Mouse (Mus musculus) CH12.LX (cell line): ENCODE measurements at regions not wholly inside any gene's neighbourhood (a gene's known extent, or its start where the extent isn't known, plus 50 kb on each side); places are given as distances from the start of the nearest gene placed in this dataset.

Source experiments
- DNase-seq: peaks from one replicate; pipeline ENCODE4 v3.0.0-alpha.2; 2013; ENCODE audit errors: extremely low read depth
- H3K27ac ChIP-seq: 2 replicates; pipeline ENCODE4 v1.5.1; 2012; ENCODE audit warnings: low read depth, mild to moderate bottlenecking, control low read depth, moderate library complexity; ENCODE audit not compliant: insufficient read depth
- H3K27me3 ChIP-seq: replicated peaks from 2 replicates; pipeline ENCODE3; 2012; ENCODE audit warnings: inconsistent platforms
- H3K36me3 ChIP-seq, 2 experiments: replicated peaks in 1 of 2; 2 replicates each; pipeline versions ENCODE3 to v1.6.1; 2012; ENCODE audit warnings: inconsistent platforms in 1 of 2, low read length in 1 of 2, mild to moderate bottlenecking in 1 of 2, mixed read lengths in 1 of 2, moderate library complexity in 1 of 2; ENCODE audit not compliant: control insufficient read depth in 1 of 2, insufficient read depth in 1 of 2
- H3K4me1 ChIP-seq, 2 experiments: 2 replicates each; pipeline ENCODE4 v1.6.1; 2012; ENCODE audit warnings: inconsistent platforms in 1 of 2, moderate library complexity in 1 of 2; ENCODE audit not compliant: insufficient read depth in 2 of 2, control insufficient read depth in 1 of 2
- H3K4me2 ChIP-seq: 2 replicates; pipeline ENCODE4 v1.6.1; 2012; ENCODE audit warnings: low read depth, mild to moderate bottlenecking, control low read depth; ENCODE audit not compliant: poor library complexity, insufficient read depth, severe bottlenecking
- H3K4me3 ChIP-seq, 3 experiments: fragments of 150-350 bp in 1 of 3; sonication (generic) in 1 of 3; replicated peaks in 1 of 3; 2 replicates each; pipeline versions ENCODE3 to v1.5.1; 2011 to 2012; ENCODE audit warnings: low read depth in 2 of 3, low read length in 2 of 3, mild to moderate bottlenecking in 2 of 3, moderate library complexity in 2 of 3, control low read depth in 1 of 3, improper control_type of control experiment in 1 of 3, inconsistent platforms in 1 of 3, mixed read lengths in 1 of 3; ENCODE audit not compliant: poor library complexity in 1 of 3
- H3K79me2 ChIP-seq: replicated peaks from 2 replicates; pipeline ENCODE4 v1.6.1; 2012; ENCODE audit warnings: mild to moderate bottlenecking, moderate library complexity; ENCODE audit not compliant: control insufficient read depth, poor library complexity, insufficient read depth, severe bottlenecking; ENCODE audit errors: extremely low read depth
- H3K9ac ChIP-seq: 2 replicates; pipeline ENCODE4 v1.6.1; 2012; ENCODE audit warnings: low read depth, mild to moderate bottlenecking, control low read depth, moderate library complexity; ENCODE audit not compliant: insufficient read depth
- H3K9me3 ChIP-seq: replicated peaks from 2 replicates; pipeline ENCODE3; 2012; ENCODE audit warnings: low read length, inconsistent platforms, mixed read lengths
- BHLHE40 ChIP-seq: IDR thresholded peaks from 2 replicates; pipeline ENCODE4 v1.6.1; 2011; ENCODE audit warnings: mild to moderate bottlenecking, low read depth, low read length, improper control_type of control experiment
- CHD2 ChIP-seq: IDR thresholded peaks from 2 replicates; pipeline ENCODE4 v1.6.1; 2011; ENCODE audit warnings: low read length, improper control_type of control experiment
- CTCF ChIP-seq, 2 experiments: IDR thresholded peaks in 1 of 2; conservative IDR thresholded peaks in 1 of 2; 2 replicates each; pipeline ENCODE4 v1.5.1; 2011 to 2012; ENCODE audit warnings: low read depth in 2 of 2, low read length in 2 of 2, improper control_type of control experiment in 1 of 2, inconsistent platforms in 1 of 2, mild to moderate bottlenecking in 1 of 2, moderate library complexity in 1 of 2
- ELF1 ChIP-seq: IDR thresholded peaks from 2 replicates; pipeline ENCODE4 v1.6.1; 2014; ENCODE audit warnings: low read depth, mild to moderate bottlenecking, inconsistent platforms, low read length, improper control_type of control experiment
- EP300 ChIP-seq: IDR thresholded peaks from 2 replicates; pipeline ENCODE4 v1.6.1; 2011; ENCODE audit warnings: low read length, improper control_type of control experiment
- IRF4 ChIP-seq: IDR thresholded peaks from 2 replicates; pipeline ENCODE4 v1.6.1; 2014; ENCODE audit warnings: low read depth, mild to moderate bottlenecking, inconsistent platforms, low read length, improper control_type of control experiment
- JUN ChIP-seq: IDR thresholded peaks from 2 replicates; pipeline ENCODE4 v1.6.1; 2011; ENCODE audit warnings: low read depth, mild to moderate bottlenecking, low read length, improper control_type of control experiment, moderate library complexity; ENCODE audit not compliant: insufficient read depth
- JUND ChIP-seq: conservative IDR thresholded peaks from 2 replicates; pipeline ENCODE4 v1.6.1; 2011; ENCODE audit warnings: low read depth, low read length, improper control_type of control experiment
- KAT2A ChIP-seq: IDR thresholded peaks from 2 replicates; pipeline ENCODE4 v1.6.1; 2012; ENCODE audit warnings: low read length, improper control_type of control experiment, inconsistent platforms; ENCODE audit not compliant: insufficient replicate concordance
- MAX ChIP-seq: IDR thresholded peaks from 2 replicates; pipeline ENCODE4 v1.6.1; 2011; ENCODE audit warnings: low read length, improper control_type of control experiment
- MEF2A ChIP-seq: IDR thresholded peaks from 2 replicates; pipeline ENCODE4 v1.6.1; 2014; ENCODE audit warnings: low read depth, mild to moderate bottlenecking, inconsistent platforms, low read length, improper control_type of control experiment, borderline replicate concordance
- MXI1 ChIP-seq: IDR thresholded peaks from 2 replicates; pipeline ENCODE4 v1.6.1; 2011; ENCODE audit warnings: mild to moderate bottlenecking, low read depth, low read length, improper control_type of control experiment
- MYC ChIP-seq: IDR thresholded peaks from 2 replicates; pipeline ENCODE4 v1.6.1; 2011; ENCODE audit warnings: low read depth, mild to moderate bottlenecking, improper control_type of control experiment, low read length
- NELFE ChIP-seq: IDR thresholded peaks from 2 replicates; pipeline ENCODE4 v1.6.1; 2011; ENCODE audit warnings: low read depth, low read length, improper control_type of control experiment
- NRF1 ChIP-seq: IDR thresholded peaks from 2 replicates; pipeline ENCODE4 v1.6.1; 2014; ENCODE audit warnings: low read depth, mild to moderate bottlenecking, inconsistent platforms, low read length, improper control_type of control experiment, moderate library complexity
- POLR2AphosphoS2 ChIP-seq: IDR thresholded peaks from 2 replicates; pipeline ENCODE4 v1.6.1; 2011; ENCODE audit warnings: low read depth, low read length, improper control_type of control experiment
- RAD21 ChIP-seq: IDR thresholded peaks from 2 replicates; pipeline ENCODE4 v1.6.1; 2011; ENCODE audit warnings: low read depth, mild to moderate bottlenecking, low read length, improper control_type of control experiment, moderate library complexity
- SMC3 ChIP-seq: IDR thresholded peaks from 2 replicates; pipeline ENCODE4 v1.6.1; 2011; ENCODE audit warnings: low read depth, low read length, improper control_type of control experiment
- UBTF ChIP-seq: IDR thresholded peaks from 2 replicates; pipeline ENCODE4 v1.6.1; 2012; ENCODE audit warnings: low read depth, mild to moderate bottlenecking, inconsistent platforms, low read length, improper control_type of control experiment, moderate library complexity
- USF1 ChIP-seq: IDR thresholded peaks from 2 replicates; pipeline ENCODE4 v1.6.1; 2014; ENCODE audit warnings: low read depth, mild to moderate bottlenecking, inconsistent platforms, low read length, improper control_type of control experiment
- USF2 ChIP-seq: conservative IDR thresholded peaks from 2 replicates; pipeline ENCODE4 v1.6.1; 2011; ENCODE audit warnings: low read depth, low read length, improper control_type of control experiment
- ZC3H11A ChIP-seq: IDR thresholded peaks from 2 replicates; pipeline ENCODE4 v1.6.1; 2012; ENCODE audit warnings: low read depth, mild to moderate bottlenecking, inconsistent platforms, low read length, improper control_type of control experiment
- ZKSCAN1 ChIP-seq: IDR thresholded peaks from 2 replicates; pipeline ENCODE4 v1.6.1; 2012; ENCODE audit warnings: low read depth, inconsistent platforms, low read length, improper control_type of control experiment, borderline replicate concordance
- ZMIZ1 ChIP-seq: IDR thresholded peaks from 2 replicates; pipeline ENCODE4 v1.6.1; 2012; ENCODE audit warnings: low read depth, mild to moderate bottlenecking, inconsistent platforms, low read length, improper control_type of control experiment
- dilution Hi-C: fragments of 300-500 bp; cut with MboI; formaldehyde crosslinking; loops from 2 replicates; pipeline ENCODE4 v1.14.3; 2020; ENCODE audit warnings: low sequenced_read_pairs; ENCODE audit not compliant: extremely low pct_unique_long_range_greater_than_20kb, extremely low pct_ligation_motif_present
- in situ Hi-C: fragments of 300-500 bp; cut with MboI; formaldehyde crosslinking; loops from 3 replicates; pipeline ENCODE4 v1.14.3; 2019; ENCODE audit warnings: low sequenced_read_pairs, low pct_ligation_motif_present, low pct_unique_long_range_greater_than_20kb, mixed read lengths

- dilution Hi-C loops: no loop called here
Measured at GRCm38 (mm10) chr9:61859438-61859837, 54.9 kb downstream of the Rplp1 start.

GRCm38 (mm10) chr9:61857817-61858216 is 56.5 kb downstream of the Rplp1 start:
- H3K9me3 ChIP-seq: no peaks in the 10 kb centered on the region
- no peak overlapping the region for H3K4me3 ChIP-seq
- no peaks in the 10 kb centered on the region for H3K79me2 ChIP-seq
- peaks cover 0 to 7% of the 10 kb centered on the region in 2 experiments; a peak in 1 of 4 replicates for H3K4me1 ChIP-seq
- TF ChIP-seq JUN: no peak
- no peak for TF ChIP-seq ZMIZ1
- TF ChIP-seq ZKSCAN1: no peak
- TF ChIP-seq IRF4: no peak
- no peak for TF ChIP-seq MAX
- TF ChIP-seq MYC: no peak
- no peak for TF ChIP-seq POLR2AphosphoS2
- TF ChIP-seq USF1: no peak
- no peak for TF ChIP-seq RAD21
- no peak for TF ChIP-seq NRF1
- TF ChIP-seq ELF1: no peak
- TF ChIP-seq SMC3: no peak
- TF ChIP-seq MXI1: no peak
- TF ChIP-seq MEF2A: no peak
- no peak for TF ChIP-seq JUND
- no peak for TF ChIP-seq KAT2A
- no peak for TF ChIP-seq EP300
- no peak for TF ChIP-seq CHD2
- DNase-seq: no peak
- H3K9ac ChIP-seq: no peak overlapping the region
- no peaks in the 10 kb centered on the region for H3K36me3 ChIP-seq
- H3K27me3 ChIP-seq: peaks cover 2% of the 10 kb centered on the region
- H3K27ac ChIP-seq: no peak overlapping the region
- no peak overlapping the region for H3K4me2 ChIP-seq
- in situ Hi-C loops (loop anchor here (25.0 kb wide), 1 partner anchor 821 kb away; no protein-coding TSS in a partner anchor), dilution Hi-C loops (no loop called here)

More at GRCm38 (mm10) chr9:61859438-61859837, 54.9 kb downstream of the Rplp1 start:
- Histone ChIP-seq H3K27ac (no peak overlapping the region), H3K9ac (no peak overlapping the region), H3K4me2 (no peak overlapping the region), H3K27me3 (peaks cover 2% of the 10 kb centered on the region), H3K79me2 (no peaks in the 10 kb centered on the region)
- TF ChIP-seq UBTF: no peak
- no peak for TF ChIP-seq USF2
- no peak for TF ChIP-seq NELFE
- no peak for TF ChIP-seq BHLHE40
- no peak for TF ChIP-seq CHD2
- no peak for TF ChIP-seq ZC3H11A
- TF ChIP-seq MAX: no peak
- no peak for TF ChIP-seq MYC
- TF ChIP-seq IRF4: no peak
- TF ChIP-seq CTCF (conservative IDR thresholded peaks at IDR 0.05 in 1 of 2, IDR thresholded peaks at IDR 0.05 in 1 of 2; ENCODE audit: low read depth in 2 of 2, low read length in 2 of 2): no peak
- no peak for TF ChIP-seq POLR2AphosphoS2
- TF ChIP-seq, all 38 proteins: peak for 0
- H3K36me3 ChIP-seq: no peaks in the 10 kb centered on the region
- H3K4me3 ChIP-seq: no peak overlapping the region
- peaks cover 5% of the 10 kb centered on the region for H3K9me3 ChIP-seq
- peaks cover 0 to 7% of the 10 kb centered on the region in 2 experiments; a peak in 1 of 4 replicates for H3K4me1 ChIP-seq
- in situ Hi-C loops: loop anchor here (25.0 kb wide), 1 partner anchor 822 kb away; no protein-coding TSS in a partner anchor
- DNase-seq: no peak
